Mouse (Mus musculus) kidney, embryonic 15.5 days (tissue): ENCODE results near the gene Rcan3. TPM values are rescaled to one million over a fixed set of nuclear protein-coding genes. Genes with fewer than 3 reads are reported as not detected.

ENCODE experiments used
- ATAC-seq: fragments of 200-750 bp; cut with Nextera tagmentation; replicated peaks from 2 replicates; pipeline ENCODE4 v1.8.0; 2017; ENCODE audit warnings: moderate TSS enrichment; ENCODE audit not compliant: low FRiP score
- H3K27ac ChIP-seq: fragments of 300-500 bp; sonication (generic); 2 replicates; pipeline ENCODE4 v1.5.1; 2015; ENCODE audit warnings: mild to moderate bottlenecking, inconsistent platforms
- H3K27me3 ChIP-seq: fragments of 300-500 bp; sonication (generic); 2 replicates; pipeline ENCODE4 v1.6.1; 2015; ENCODE audit warnings: inconsistent platforms
- H3K36me3 ChIP-seq: fragments of 300-500 bp; sonication (generic); 2 replicates; pipeline ENCODE4 v1.6.1; 2015; ENCODE audit warnings: inconsistent platforms
- H3K4me1 ChIP-seq: fragments of 300-500 bp; sonication (generic); 2 replicates; pipeline ENCODE4 v1.6.1; 2015; ENCODE audit warnings: inconsistent platforms
- H3K4me2 ChIP-seq: fragments of 300-500 bp; sonication (generic); 2 replicates; pipeline ENCODE4 v1.6.1; 2015; ENCODE audit warnings: moderate library complexity, mild to moderate bottlenecking, inconsistent platforms
- H3K4me3 ChIP-seq: fragments of 300-500 bp; sonication (generic); replicated peaks from 2 replicates; pipeline ENCODE4 v1.5.1; 2015; ENCODE audit warnings: mild to moderate bottlenecking, inconsistent platforms
- H3K9ac ChIP-seq: fragments of 300-500 bp; sonication (generic); 2 replicates; pipeline ENCODE4 v1.6.1; 2015; ENCODE audit warnings: mild to moderate bottlenecking, inconsistent platforms
- H3K9me3 ChIP-seq: fragments of 300-500 bp; sonication (generic); replicated peaks from 2 replicates; pipeline ENCODE4 v1.6.1; 2016; ENCODE audit warnings: inconsistent platforms
- WGBS: fragments of 180-500 bp; shearing (Covaris S2); methylation state at CpG from one replicate; pipeline ENCODE4 v1.1.7; 2015; ENCODE audit warnings: mixed read lengths; 5-methylcytosine and 5-hydroxymethylcytosine counted together
- polyA plus RNA-seq: library from polyadenylated mRNA; unstranded; fragments of >200 nt; fragmentation: Nextera tagmentation; extraction: Ambion mirVana; gene quantifications from 2 replicates; pipeline ENCODE4 v1.2.1, GENCODE M21; 2015

The Rcan3 gene
- polyA plus RNA-seq, 1 experiment from 2014 or later: 15.5 TPM

- Histone ChIP-seq H3K27me3 (no peaks in the 10 kb centered on the region), H3K27ac (no peak overlapping the region), H3K9me3 (no peaks in the 10 kb centered on the region), H3K4me2 (no peak overlapping the region), H3K36me3 (no peaks in the 10 kb centered on the region), H3K4me3 (no peak overlapping the region), H3K4me1 (0 out of 2 replicates have a peak, but pooled peaks cover 4% of the 10 kb centered on the region), H3K9ac (no peak overlapping the region)
- WGBS: 51% methylated on average over 5 of the region's 5 CpGs
- no peak for ATAC-seq
These were observed 27.5 kb downstream of the Rcan3 start for GRCm38 (mm10) chr4:135406180-135406579.

DNA sequence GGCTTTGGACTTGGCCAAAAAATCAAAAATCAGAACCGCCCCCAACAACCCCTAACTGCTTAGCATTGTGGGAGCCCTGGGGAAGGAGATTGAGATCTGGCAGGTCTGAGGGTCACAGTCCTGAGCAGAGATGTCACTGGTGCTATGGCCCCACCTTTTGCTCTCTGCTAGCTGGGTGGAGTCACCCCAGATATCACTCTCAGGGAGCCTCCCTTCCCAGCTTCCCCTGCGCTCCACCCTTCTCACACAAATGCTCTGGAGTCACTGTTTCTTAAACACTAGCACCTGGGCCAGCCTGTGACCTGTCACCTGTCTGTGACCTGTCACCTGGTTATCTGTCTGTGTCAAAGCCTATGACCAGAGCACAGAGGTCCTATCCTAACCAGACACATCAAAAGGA lies 28.7 kb downstream of the Rcan3 start:
- no peaks in the 10 kb centered on the region for H3K9me3 ChIP-seq
- 0 out of 2 replicates have a peak, but pooled peaks cover 4% of the 10 kb centered on the region for H3K4me1 ChIP-seq
- H3K27me3 ChIP-seq: no peaks in the 10 kb centered on the region
- no peaks in the 10 kb centered on the region for H3K36me3 ChIP-seq
- whole genome bisulfite sequencing: 91% methylated on average over 2 of the region's 2 CpGs
- H3K27ac ChIP-seq: no peak overlapping the region
- H3K9ac ChIP-seq: no peak overlapping the region
- ATAC-seq: no peak
- no peak overlapping the region for H3K4me3 ChIP-seq
- H3K4me2 ChIP-seq: no peak overlapping the region

- H3K9ac ChIP-seq: no peak overlapping the region
- ATAC-seq: no peak
- 52% methylated on average over 10 of the region's 10 CpGs for WGBS
- H3K4me3 ChIP-seq: no peak overlapping the region
- H3K4me1 ChIP-seq: 0 out of 2 replicates have a peak, but pooled peaks cover 4% of the 10 kb centered on the region
- no peaks in the 10 kb centered on the region for H3K36me3 ChIP-seq
- H3K9me3 ChIP-seq: no peaks in the 10 kb centered on the region
- no peak overlapping the region for H3K27ac ChIP-seq
- H3K27me3 ChIP-seq: peaks cover 6% of the 10 kb centered on the region; the same call in 1 of the 2 replicates
- H3K4me2 ChIP-seq: no peak overlapping the region
These were observed 29.6 kb downstream of the Rcan3 start for GRCm38 (mm10) chr4:135404048-135404447.

- no peaks in the 10 kb centered on the region for H3K9me3 ChIP-seq
- peaks cover 27% of the 10 kb centered on the region for H3K27me3 ChIP-seq
- no peak overlapping the region for H3K4me2 ChIP-seq
- H3K4me1 ChIP-seq: peaks cover 15% of the 10 kb centered on the region; the same call in 1 of the 2 replicates
- ATAC-seq: no peak
- no peak overlapping the region for H3K9ac ChIP-seq
- no peak overlapping the region for H3K4me3 ChIP-seq
- no peaks in the 10 kb centered on the region for H3K36me3 ChIP-seq
- H3K27ac ChIP-seq: no peak overlapping the region
- 25% methylated on average over 7 of the region's 7 CpGs for WGBS
These were observed 31.8 kb downstream of the Rcan3 start for GRCm38 (mm10) chr4:135401881-135402280.

GRCm38 (mm10) chr4:135397991-135398390 lies 35.7 kb downstream of the Rcan3 start, which contains the start of gene Ncmap:
Gene Ncmap (minus strand): TSS chr4:135398227.
- Histone ChIP-seq H3K36me3 (no peaks in the 10 kb centered on the region), H3K4me2 (peak within 1 kb of the TSS; percentile 80), H3K9ac (peak within 1 kb of the TSS; percentile 0; the same call in 1 of the 2 replicates), H3K4me1 (peaks cover 11% of the 10 kb centered on the region; the same call in 1 of the 2 replicates), H3K4me3 (peak within 1 kb of the TSS; percentile 45), H3K27ac (no peak within 1 kb of the TSS), H3K27me3 (peaks cover 37% of the 10 kb centered on the region), H3K9me3 (no peaks in the 10 kb centered on the region)
- 0% methylated on average over 29 of the region's 29 CpGs for WGBS
- 0 out of 2 replicates have a peak, but pooled peaks have one; percentile 25 for ATAC-seq

DNA sequence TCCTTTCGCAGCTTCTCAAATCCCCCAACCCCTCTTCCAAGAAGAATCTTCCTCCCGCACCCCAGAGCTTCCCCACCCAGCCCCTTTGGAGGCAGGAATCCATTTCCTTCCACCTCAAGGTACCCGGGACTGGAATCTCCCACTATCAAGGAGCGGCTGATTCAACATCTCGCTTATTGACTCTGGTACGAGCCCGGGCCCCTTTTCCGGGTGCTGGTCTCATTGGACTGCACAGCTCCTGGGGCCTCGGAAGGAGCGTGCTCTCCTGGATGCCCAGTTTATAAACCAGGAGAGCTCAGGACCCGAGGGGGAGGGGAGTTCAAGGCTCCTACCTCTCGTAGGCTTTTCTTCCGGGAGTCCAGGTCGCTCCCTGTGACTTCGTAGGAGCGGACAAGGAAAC lies 36.1 kb downstream of the Rcan3 start:
- H3K27me3 ChIP-seq: peaks cover 37% of the 10 kb centered on the region
- H3K9ac ChIP-seq: peak overlapping the region; percentile 0; the same call in 1 of the 2 replicates
- H3K9me3 ChIP-seq: no peaks in the 10 kb centered on the region
- H3K27ac ChIP-seq: no peak overlapping the region
- no peak for ATAC-seq
- peak overlapping the region; percentile 80 for H3K4me2 ChIP-seq
- peak overlapping the region; percentile 45 for H3K4me3 ChIP-seq
- no peaks in the 10 kb centered on the region for H3K36me3 ChIP-seq
- H3K4me1 ChIP-seq: peaks cover 11% of the 10 kb centered on the region; the same call in 1 of the 2 replicates
- WGBS: 3% methylated on average over 16 of the region's 16 CpGs

- peaks cover 37% of the 10 kb centered on the region for H3K27me3 ChIP-seq
- WGBS: 86% methylated on average over 5 of the region's 5 CpGs
- ATAC-seq: no peak
These were observed 37.4 kb downstream of the Rcan3 start for GRCm38 (mm10) chr4:135396303-135396702.

DNA sequence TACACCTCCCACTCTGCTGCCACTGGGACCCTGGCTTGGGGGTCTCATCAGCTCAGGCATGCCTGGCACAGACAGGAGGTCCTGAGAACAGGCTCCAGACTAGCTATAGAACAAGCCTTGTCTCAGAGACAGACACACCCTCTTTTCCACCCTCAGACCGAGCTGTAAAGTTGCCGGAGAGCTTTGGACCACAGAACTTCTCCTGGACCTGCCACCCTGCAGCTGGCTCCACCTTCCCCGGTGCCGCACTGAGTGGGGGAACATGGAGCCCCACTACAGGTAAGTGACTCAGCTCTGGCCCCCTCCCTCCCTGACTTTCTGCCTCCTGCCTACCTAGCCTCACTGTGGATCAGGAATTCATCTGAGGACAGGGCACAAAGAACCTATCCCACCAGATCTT lies 38.3 kb downstream of the Rcan3 start:
- Histone ChIP-seq H3K36me3 (no peaks in the 10 kb centered on the region), H3K9me3 (no peaks in the 10 kb centered on the region), H3K4me3 (no peak overlapping the region), H3K27ac (no peak overlapping the region), H3K4me1 (peaks cover 11% of the 10 kb centered on the region; the same call in 1 of the 2 replicates), H3K9ac (no peak overlapping the region), H3K27me3 (peaks cover 37% of the 10 kb centered on the region), H3K4me2 (no peak overlapping the region)
- WGBS: 86% methylated on average over 4 of the region's 4 CpGs
- ATAC-seq: no peak

More at GRCm38 (mm10) chr4:135396303-135396702, 37.4 kb downstream of the Rcan3 start:
- H3K36me3 ChIP-seq: no peaks in the 10 kb centered on the region
- H3K9me3 ChIP-seq: no peaks in the 10 kb centered on the region
- H3K4me2 ChIP-seq: no peak overlapping the region
- H3K27ac ChIP-seq: no peak overlapping the region
- peaks cover 11% of the 10 kb centered on the region; the same call in 1 of the 2 replicates for H3K4me1 ChIP-seq
- no peak overlapping the region for H3K9ac ChIP-seq
- H3K4me3 ChIP-seq: no peak overlapping the region

GRCm38 (mm10) chr4:135394666-135395065 lies 39.0 kb downstream of the Rcan3 start:
- no peak for ATAC-seq
- WGBS: 77% methylated on average over 7 of the region's 7 CpGs
- no peaks in the 10 kb centered on the region for H3K36me3 ChIP-seq

GRCm38 (mm10) chr4:135393381-135393780 lies 40.3 kb downstream of the Rcan3 start:
- Histone ChIP-seq H3K9me3 (0 out of 2 replicates have a peak, but pooled peaks cover 2% of the 10 kb centered on the region), H3K4me1 (peaks cover 10% of the 10 kb centered on the region; the same call in 1 of the 2 replicates), H3K9ac (no peak overlapping the region), H3K4me2 (no peak overlapping the region), H3K27ac (no peak overlapping the region), H3K27me3 (peaks cover 24% of the 10 kb centered on the region), H3K4me3 (no peak overlapping the region), H3K36me3 (no peaks in the 10 kb centered on the region)
- WGBS: 67% methylated on average over 6 of the region's 6 CpGs
- no peak for ATAC-seq

More at GRCm38 (mm10) chr4:135394666-135395065, 39.0 kb downstream of the Rcan3 start:
- peaks cover 11% of the 10 kb centered on the region; the same call in 1 of the 2 replicates for H3K4me1 ChIP-seq
- no peak overlapping the region for H3K9ac ChIP-seq
- no peak overlapping the region for H3K4me2 ChIP-seq
- H3K9me3 ChIP-seq: no peaks in the 10 kb centered on the region
- peaks cover 37% of the 10 kb centered on the region for H3K27me3 ChIP-seq
- H3K4me3 ChIP-seq: no peak overlapping the region
- no peak overlapping the region for H3K27ac ChIP-seq

DNA sequence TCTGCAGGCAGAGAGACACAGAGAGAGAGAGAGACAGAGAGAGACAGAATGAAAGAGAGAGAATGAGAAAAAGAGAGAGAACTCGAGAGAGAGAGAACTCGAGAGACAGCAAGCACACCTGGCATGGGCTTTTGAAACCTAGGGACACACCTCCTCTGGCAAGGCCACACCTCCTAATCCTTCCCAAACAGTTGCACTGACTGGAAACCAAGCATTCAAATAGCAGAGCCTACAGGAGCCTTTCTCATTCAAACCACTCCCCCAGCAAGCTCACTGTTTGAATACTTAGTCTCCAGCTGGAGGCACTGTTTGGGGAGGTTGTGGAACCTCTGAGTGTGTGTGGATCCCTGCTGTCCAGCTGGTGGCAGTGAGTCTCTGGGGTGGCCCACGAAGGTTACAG lies 40.9 kb downstream of the Rcan3 start:
- H3K4me3 ChIP-seq: no peak overlapping the region
- H3K27ac ChIP-seq: no peak overlapping the region
- no peak for ATAC-seq
- H3K36me3 ChIP-seq: no peaks in the 10 kb centered on the region
- no peak overlapping the region for H3K4me2 ChIP-seq
- peaks cover 19% of the 10 kb centered on the region for H3K27me3 ChIP-seq
- 82% methylated on average over 3 of the region's 3 CpGs for WGBS
- peaks cover 4% of the 10 kb centered on the region; the same call in 1 of the 2 replicates for H3K4me1 ChIP-seq
- no peak overlapping the region for H3K9ac ChIP-seq
- 0 out of 2 replicates have a peak, but pooled peaks cover 2% of the 10 kb centered on the region for H3K9me3 ChIP-seq

- no peak overlapping the region for H3K4me2 ChIP-seq
- 0 out of 2 replicates have a peak, but pooled peaks cover 2% of the 10 kb centered on the region for H3K9me3 ChIP-seq
- peaks cover under 1% of the 10 kb centered on the region for H3K4me1 ChIP-seq
- H3K4me3 ChIP-seq: no peak overlapping the region
- H3K9ac ChIP-seq: no peak overlapping the region
- WGBS: 56% methylated on average over 6 of the region's 6 CpGs
- 0 out of 2 replicates have a peak, but pooled peaks cover 1% of the 10 kb centered on the region for H3K27me3 ChIP-seq
- no peaks in the 10 kb centered on the region for H3K36me3 ChIP-seq
- ATAC-seq: no peak
- H3K27ac ChIP-seq: no peak overlapping the region
These were observed 42.6 kb downstream of the Rcan3 start for GRCm38 (mm10) chr4:135391014-135391413.
